Mouse (Mus musculus) testis, adult 10 weeks (tissue): ENCODE data around the gene BC061237. TPM values are rescaled to one million over a fixed set of nuclear protein-coding genes. Genes with fewer than 3 reads are reported as not detected.

Source experiments
- polyA plus RNA-seq: library from polyadenylated mRNA; stranded (reverse); fragments of 350-450 nt; fragmentation: Illumina TruSeq; extraction: RNeasy Lipid Tissue Mini Kit (QIAGEN cat#74804); gene quantifications from one replicate; pipeline ENCODE4 v1.2.3, GENCODE M21; 2014; ENCODE audit warnings: low read depth, low replicate concordance

BC061237 gene
- polyA plus RNA-seq: 287 TPM

GRCm38 (mm10) chr14:44492163-44492562, at the start of gene BC061237:
TSS of gene BC061237 (plus strand) at chr14:44492463.

GRCm38 (mm10) chr14:44517976-44518375, 25.7 kb downstream of the BC061237 start, which contains the start of gene Gm17093:
TSS of gene Gm17093 (plus strand) at chr14:44518276.

Other genes with a start within 250 kb of the BC061237 start
- 10.3 TPM for gene Gm8220, start 206.9 kb upstream of the BC061237 start, polyA plus RNA-seq
- 43.9 TPM for gene Gm5930, start 153.9 kb upstream of the BC061237 start, polyA plus RNA-seq
- 4.4 TPM for gene Gm8229, start 127.1 kb upstream of the BC061237 start, polyA plus RNA-seq
- gene Gm3371, start 81.8 kb upstream of the BC061237 start, polyA plus RNA-seq: 13.7 TPM
- 4.9 TPM for gene Gm8232, start 58.8 kb upstream of the BC061237 start, polyA plus RNA-seq
- not detected for gene Gm17093, start 25.8 kb downstream of the BC061237 start, polyA plus RNA-seq
- 4.3 TPM for gene Gm8247, start 90.7 kb downstream of the BC061237 start, polyA plus RNA-seq
- gene Gm5624, start 135.5 kb downstream of the BC061237 start, polyA plus RNA-seq: 31.5 TPM
- gene Gm8257, start 214.0 kb downstream of the BC061237 start, polyA plus RNA-seq: 9.5 TPM